Mouse (Mus musculus): ENCODE results near the gene Gm20388. TPM values are rescaled to one million over a fixed set of nuclear protein-coding genes. Genes with fewer than 3 reads are reported as not detected.
A peak's percentile ranks its signal among the peaks of the same experiment; 100 is the strongest.

Gm20388 gene
- polyA plus RNA-seq, 1 experiment from 2014 or later, result 5.5 TPM

- Histone ChIP-seq H3K4me2 (no peak overlapping the region), H3K9me3 (no peaks in the 10 kb centered on the region), H3K9ac (no peak overlapping the region), H3K27me3 (no peaks in the 10 kb centered on the region), H3K4me3 (no peak overlapping the region), H3K4me1 (peaks cover 54% of the 10 kb centered on the region), H3K36me3 (peaks cover 9% of the 10 kb centered on the region; the same call in 1 of the 2 replicates), H3K27ac (peak overlapping the region; percentile 56)
- 41% methylated on average over 7 of the region's 7 CpGs for WGBS
- 0 out of 2 replicates have a peak, but pooled peaks have one; percentile 9 for ATAC-seq (ENCODE audit: borderline replicate concordance, extremely low read depth, low FRiP score, low TSS enrichment)
Observed at GRCm38 (mm10) chr8:120248031-120248430, 337.4 kb downstream of the Gm20388 start.

DNA sequence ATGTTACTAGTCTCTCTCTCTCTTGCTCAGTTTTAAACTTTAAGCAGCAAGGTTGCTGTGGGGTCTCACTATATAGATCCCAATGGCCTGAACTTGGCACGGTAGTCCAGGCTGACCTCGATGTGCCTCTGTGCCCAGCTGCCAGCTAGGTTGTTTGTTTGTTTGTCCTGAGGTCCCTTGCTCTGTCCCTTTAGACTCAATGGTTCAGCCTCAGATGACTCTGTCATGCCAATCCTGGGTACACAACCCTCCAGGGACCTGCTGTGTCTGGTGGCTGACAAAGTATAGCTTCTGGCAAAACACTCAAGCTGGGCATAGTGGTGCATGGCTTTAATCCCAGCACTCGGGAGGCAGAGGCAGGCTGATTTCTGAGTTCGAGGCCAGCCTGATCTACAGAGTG, 337.8 kb downstream of the Gm20388 start:
- H3K27me3 ChIP-seq, result no peaks in the 10 kb centered on the region
- WGBS, result 89% methylated on average over 4 of the region's 4 CpGs
- H3K4me3 ChIP-seq, result no peak overlapping the region
- peaks cover 9% of the 10 kb centered on the region; the same call in 1 of the 2 replicates for H3K36me3 ChIP-seq
- H3K9me3 ChIP-seq, result no peaks in the 10 kb centered on the region
- H3K4me2 ChIP-seq, result no peak overlapping the region
- no peak overlapping the region for H3K9ac ChIP-seq
- H3K4me1 ChIP-seq, result peaks cover 57% of the 10 kb centered on the region
- ATAC-seq (ENCODE audit: borderline replicate concordance, extremely low read depth, low FRiP score, low TSS enrichment), result no peak
- H3K27ac ChIP-seq, result peak overlapping the region; percentile 56

GRCm38 (mm10) chr8:120249800-120250336, 339.2 kb downstream of the Gm20388 start:
- 60% methylated on average over 9 of the region's 9 CpGs for WGBS
- H3K9me3 ChIP-seq, result no peaks in the 10 kb centered on the region
- no peaks in the 10 kb centered on the region for H3K36me3 ChIP-seq
- no peak for ATAC-seq (ENCODE audit: borderline replicate concordance, extremely low read depth, low FRiP score, low TSS enrichment)
- peaks cover 68% of the 10 kb centered on the region for H3K4me1 ChIP-seq
- no peak overlapping the region for H3K4me2 ChIP-seq
- H3K27me3 ChIP-seq, result no peaks in the 10 kb centered on the region
- H3K27ac ChIP-seq, result peak overlapping the region; percentile 81
- H3K4me3 ChIP-seq, result no peak overlapping the region
- no peak overlapping the region for H3K9ac ChIP-seq

GRCm38 (mm10) chr8:120250750-120251410, 340.2 kb downstream of the Gm20388 start:
- H3K27me3 ChIP-seq, result no peaks in the 10 kb centered on the region
- no peaks in the 10 kb centered on the region for H3K36me3 ChIP-seq
- H3K4me3 ChIP-seq, result no peak overlapping the region
- H3K4me2 ChIP-seq, result 0 out of 2 replicates have a peak overlapping the region, but pooled peaks have one; percentile 16
- H3K27ac ChIP-seq, result peak overlapping the region; percentile 81
- no peaks in the 10 kb centered on the region for H3K9me3 ChIP-seq
- no peak overlapping the region for H3K9ac ChIP-seq
- peaks cover 79% of the 10 kb centered on the region for H3K4me1 ChIP-seq
- WGBS, result 55% methylated on average over 16 of the region's 16 CpGs
- ATAC-seq (ENCODE audit: borderline replicate concordance, extremely low read depth, low FRiP score, low TSS enrichment), result peak; percentile 13; the same call in 1 of the 2 replicates

DNA sequence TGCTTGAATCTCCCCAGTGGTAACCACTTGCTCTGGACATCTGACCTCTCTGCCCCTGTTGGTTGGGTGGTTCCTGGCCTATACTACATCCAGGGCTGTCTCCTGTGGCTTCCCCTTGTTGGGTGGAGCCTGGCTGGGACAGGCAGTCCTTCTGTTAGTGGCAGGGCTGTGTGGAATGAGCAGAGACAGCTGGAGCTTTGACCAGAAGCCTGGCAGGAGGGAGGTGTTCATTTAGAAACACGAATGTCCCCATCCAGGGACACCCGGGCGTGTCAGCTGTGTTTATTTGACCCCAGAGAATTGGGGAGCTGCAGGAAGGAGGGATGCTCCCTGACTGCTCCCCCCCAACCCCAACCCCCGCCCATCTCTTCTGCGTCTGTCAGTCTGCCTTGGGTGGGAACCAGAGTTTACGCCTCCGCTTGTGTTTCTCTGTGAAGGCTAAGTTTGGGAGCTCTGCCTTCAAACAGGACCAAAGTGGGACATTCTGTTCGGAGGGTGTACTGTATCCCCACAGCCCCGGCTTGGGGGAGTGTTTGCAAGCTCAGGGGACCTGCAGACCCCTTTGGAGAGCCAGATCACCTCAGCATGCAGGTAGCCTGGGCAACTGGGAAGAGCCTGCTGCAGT, 340.9 kb downstream of the Gm20388 start:
- Histone ChIP-seq H3K36me3 (no peaks in the 10 kb centered on the region), H3K9me3 (no peaks in the 10 kb centered on the region), H3K4me3 (no peak overlapping the region), H3K27ac (peak overlapping the region; percentile 81), H3K4me2 (peak overlapping the region; percentile 39), H3K9ac (no peak overlapping the region; the same call in 1 of the 2 replicates), H3K4me1 (peaks cover 85% of the 10 kb centered on the region), H3K27me3 (no peaks in the 10 kb centered on the region)
- 35% methylated on average over 9 of the region's 9 CpGs for WGBS
- ATAC-seq (ENCODE audit: borderline replicate concordance, extremely low read depth, low FRiP score, low TSS enrichment), result peak; percentile 82

DNA sequence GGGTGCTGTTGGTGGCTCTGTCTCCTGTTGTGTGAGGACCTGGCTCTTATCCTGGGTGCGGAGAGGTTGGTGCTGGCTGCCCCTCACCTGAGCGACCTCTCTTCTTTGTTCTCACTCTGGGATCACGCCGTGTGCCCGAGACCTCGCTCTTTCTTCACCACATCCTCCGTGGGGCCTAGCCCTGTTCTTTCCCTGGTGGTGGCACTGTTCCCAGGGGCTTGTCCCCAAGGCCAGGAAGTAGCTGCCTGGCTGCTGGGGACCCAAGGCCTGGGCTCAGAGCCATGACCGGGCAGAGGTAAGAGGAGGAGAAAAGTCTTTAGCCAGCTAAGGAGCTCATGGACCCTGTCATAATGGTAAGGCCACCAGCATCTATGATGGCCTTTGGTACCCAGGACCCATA, 343.0 kb downstream of the Gm20388 start:
- Histone ChIP-seq H3K36me3 (no peaks in the 10 kb centered on the region), H3K9me3 (no peaks in the 10 kb centered on the region), H3K4me2 (no peak overlapping the region), H3K9ac (no peak overlapping the region), H3K27ac (no peak overlapping the region), H3K27me3 (no peaks in the 10 kb centered on the region), H3K4me3 (no peak overlapping the region), H3K4me1 (peaks cover 81% of the 10 kb centered on the region)
- WGBS, result 64% methylated on average over 8 of the region's 8 CpGs
- ATAC-seq (ENCODE audit: borderline replicate concordance, extremely low read depth, low FRiP score, low TSS enrichment), result no peak

- no peaks in the 10 kb centered on the region for H3K27me3 ChIP-seq
- H3K4me3 ChIP-seq, result no peak overlapping the region
- H3K4me1 ChIP-seq, result peaks cover 76% of the 10 kb centered on the region
- H3K9ac ChIP-seq, result no peak overlapping the region
- 69% methylated on average over 6 of the region's 6 CpGs for WGBS
- no peak overlapping the region for H3K4me2 ChIP-seq
- no peaks in the 10 kb centered on the region for H3K36me3 ChIP-seq
- no peak for ATAC-seq (ENCODE audit: borderline replicate concordance, extremely low read depth, low FRiP score, low TSS enrichment)
- H3K9me3 ChIP-seq, result no peaks in the 10 kb centered on the region
- no peak overlapping the region for H3K27ac ChIP-seq
Observed at GRCm38 (mm10) chr8:120255406-120255987, 344.9 kb downstream of the Gm20388 start.

DNA sequence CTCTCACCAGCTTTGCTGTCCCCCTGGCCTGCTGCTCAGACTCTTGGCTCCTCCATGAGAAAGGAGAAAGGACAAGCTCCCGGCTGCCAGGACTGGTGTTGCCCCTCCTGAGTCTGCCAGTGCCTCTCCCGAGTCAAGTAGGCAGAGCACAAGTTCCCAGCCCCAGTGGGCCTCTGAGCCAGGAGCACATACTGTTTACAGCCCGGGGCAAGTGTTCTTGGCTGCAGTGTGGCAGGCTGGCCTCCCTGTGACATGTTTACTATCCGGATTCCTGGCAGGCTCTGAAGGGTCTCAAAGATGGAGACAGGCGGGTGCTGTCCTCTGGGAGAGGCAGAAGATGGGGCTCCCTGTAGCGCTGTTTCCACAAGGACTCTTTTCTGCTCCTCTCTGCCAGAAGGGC, 346.3 kb downstream of the Gm20388 start:
- Histone ChIP-seq H3K4me1 (peaks cover 76% of the 10 kb centered on the region), H3K4me2 (no peak overlapping the region), H3K36me3 (no peaks in the 10 kb centered on the region), H3K27me3 (no peaks in the 10 kb centered on the region), H3K27ac (peak overlapping the region; percentile 77), H3K9me3 (no peaks in the 10 kb centered on the region), H3K9ac (no peak overlapping the region), H3K4me3 (no peak overlapping the region)
- ATAC-seq (ENCODE audit: borderline replicate concordance, extremely low read depth, low FRiP score, low TSS enrichment), result peak; percentile 21; the same call in 1 of the 2 replicates
- 10% methylated on average over 6 of the region's 6 CpGs for WGBS

DNA sequence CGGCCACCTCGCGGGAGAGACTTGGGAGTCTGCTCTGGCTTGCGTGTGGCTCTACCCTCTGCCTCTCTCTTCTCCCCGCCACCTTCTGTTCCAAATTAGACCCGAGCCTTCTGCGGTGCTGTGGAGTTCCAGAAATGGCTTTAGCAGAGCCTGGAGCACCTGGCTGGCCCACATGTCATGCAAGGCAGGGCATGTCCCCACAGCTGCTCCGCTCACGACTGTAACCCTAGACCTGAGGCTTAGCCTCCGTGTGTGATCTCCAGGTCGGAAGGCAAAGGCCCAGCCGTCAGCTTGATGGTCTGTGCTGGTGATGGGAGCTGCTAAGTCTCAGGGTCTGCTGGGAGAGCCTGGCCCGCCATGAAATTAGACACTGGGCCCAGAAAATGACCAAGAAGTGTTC, 348.6 kb downstream of the Gm20388 start:
- WGBS, result 89% methylated on average over 13 of the region's 13 CpGs
- Histone ChIP-seq H3K4me3 (no peak overlapping the region), H3K27me3 (peaks cover 5% of the 10 kb centered on the region), H3K4me1 (peaks cover 77% of the 10 kb centered on the region), H3K4me2 (no peak overlapping the region), H3K27ac (no peak overlapping the region), H3K36me3 (no peaks in the 10 kb centered on the region), H3K9ac (no peak overlapping the region), H3K9me3 (no peaks in the 10 kb centered on the region)
- no peak for ATAC-seq (ENCODE audit: borderline replicate concordance, extremely low read depth, low FRiP score, low TSS enrichment)

GRCm38 (mm10) chr8:120260677-120261076, 350.0 kb downstream of the Gm20388 start:
- Histone ChIP-seq H3K27me3 (peaks cover 5% of the 10 kb centered on the region), H3K4me3 (no peak overlapping the region), H3K36me3 (no peaks in the 10 kb centered on the region), H3K9me3 (no peaks in the 10 kb centered on the region), H3K4me2 (peak overlapping the region; percentile 17; the same call in 1 of the 2 replicates), H3K4me1 (peaks cover 78% of the 10 kb centered on the region), H3K9ac (no peak overlapping the region), H3K27ac (peak overlapping the region; percentile 13)
- WGBS, result 70% methylated on average over 5 of the region's 5 CpGs
- ATAC-seq (ENCODE audit: borderline replicate concordance, extremely low read depth, low FRiP score, low TSS enrichment), result no peak

GRCm38 (mm10) chr8:120261338-120262120, 350.9 kb downstream of the Gm20388 start:
- Histone ChIP-seq H3K4me3 (no peak overlapping the region), H3K36me3 (no peaks in the 10 kb centered on the region), H3K9ac (no peak overlapping the region), H3K27ac (peak overlapping the region; percentile 13), H3K27me3 (peaks cover 5% of the 10 kb centered on the region), H3K9me3 (no peaks in the 10 kb centered on the region), H3K4me1 (peaks cover 78% of the 10 kb centered on the region), H3K4me2 (peak overlapping the region; percentile 17; the same call in 1 of the 2 replicates)
- 22% methylated on average over 21 of the region's 21 CpGs for WGBS
- peak; percentile 25; the same call in 1 of the 2 replicates for ATAC-seq (ENCODE audit: borderline replicate concordance, extremely low read depth, low FRiP score, low TSS enrichment)

All from lung, embryonic 15.5 days (tissue).